Mouse (Mus musculus): ENCODE measurements around the gene Traf3. TPM values are rescaled to one million over a fixed set of nuclear protein-coding genes. Genes with fewer than 3 reads are reported as not detected.

Traf3 gene
- total RNA-seq, 2 experiments from 2014 or later, result 70.2 to 71.9 TPM

- DNase-seq (ENCODE audit: extremely low spot score in 1 of 2, low spot score in 2 of 2), result no peak
- intact Hi-C loops (cut with DNase I), result no loop called here
Measured at GRCm38 (mm10) chr12:111151422-111152156, 14.6 kb upstream of the Traf3 start.

- no peak for DNase-seq (ENCODE audit: extremely low spot score in 1 of 2, low spot score in 2 of 2)
- intact Hi-C loops (cut with DNase I), result no loop called here
Measured at GRCm38 (mm10) chr12:111152579-111152978, 13.6 kb upstream of the Traf3 start.

DNA sequence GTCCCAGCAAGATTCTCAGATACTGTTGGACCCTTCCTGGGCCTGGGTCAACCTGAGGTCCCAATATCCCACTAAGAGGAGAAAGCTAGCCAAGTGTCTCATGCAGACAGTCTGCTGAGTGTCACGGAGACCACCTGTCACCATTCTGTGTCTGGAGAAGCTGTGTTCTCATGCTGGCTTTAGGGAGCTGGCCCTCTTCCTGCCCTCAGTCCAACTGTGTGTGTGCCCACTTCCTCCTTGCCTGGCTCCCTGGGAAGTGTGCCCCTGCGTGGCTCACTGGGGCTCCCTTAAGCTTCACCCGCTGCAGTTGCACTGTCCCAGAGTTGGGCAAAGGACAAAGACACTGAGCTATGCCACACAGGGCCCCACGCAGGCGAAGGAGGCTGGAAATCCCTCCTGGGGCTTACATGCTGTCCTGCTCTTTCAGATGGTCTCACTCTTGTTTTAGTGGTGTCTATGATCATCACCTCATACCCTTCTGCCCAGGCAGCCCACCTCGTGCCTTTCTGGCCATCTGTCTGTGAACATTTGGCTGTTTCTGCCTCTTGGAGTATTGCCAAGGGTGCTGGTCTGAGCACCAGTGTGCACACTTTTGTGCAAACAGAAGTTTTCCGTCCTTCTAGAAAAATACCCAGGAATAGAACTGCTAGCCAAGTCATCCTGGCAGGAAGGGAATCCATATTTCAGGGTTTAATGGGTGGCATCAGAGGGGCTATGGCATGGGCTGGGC is 13.0 kb upstream of the Traf3 start:
- intact Hi-C loops (cut with DNase I), result no loop called here
- no peak for DNase-seq (ENCODE audit: extremely low spot score in 1 of 2, low spot score in 2 of 2)

GRCm38 (mm10) chr12:111153946-111154345 is 12.2 kb upstream of the Traf3 start:
- intact Hi-C loops (cut with DNase I), result no loop called here
- DNase-seq (ENCODE audit: extremely low spot score in 1 of 2, low spot score in 2 of 2), result no peak

GRCm38 (mm10) chr12:111154641-111155040 is 11.5 kb upstream of the Traf3 start:
- intact Hi-C loops (cut with DNase I), result no loop called here
- DNase-seq (ENCODE audit: extremely low spot score in 1 of 2, low spot score in 2 of 2), result no peak

GRCm38 (mm10) chr12:111155756-111156155 is 10.4 kb upstream of the Traf3 start:
- peak in 1 of 2 experiments; percentile 13 for DNase-seq (ENCODE audit: extremely low spot score in 1 of 2, low spot score in 2 of 2)

DNA sequence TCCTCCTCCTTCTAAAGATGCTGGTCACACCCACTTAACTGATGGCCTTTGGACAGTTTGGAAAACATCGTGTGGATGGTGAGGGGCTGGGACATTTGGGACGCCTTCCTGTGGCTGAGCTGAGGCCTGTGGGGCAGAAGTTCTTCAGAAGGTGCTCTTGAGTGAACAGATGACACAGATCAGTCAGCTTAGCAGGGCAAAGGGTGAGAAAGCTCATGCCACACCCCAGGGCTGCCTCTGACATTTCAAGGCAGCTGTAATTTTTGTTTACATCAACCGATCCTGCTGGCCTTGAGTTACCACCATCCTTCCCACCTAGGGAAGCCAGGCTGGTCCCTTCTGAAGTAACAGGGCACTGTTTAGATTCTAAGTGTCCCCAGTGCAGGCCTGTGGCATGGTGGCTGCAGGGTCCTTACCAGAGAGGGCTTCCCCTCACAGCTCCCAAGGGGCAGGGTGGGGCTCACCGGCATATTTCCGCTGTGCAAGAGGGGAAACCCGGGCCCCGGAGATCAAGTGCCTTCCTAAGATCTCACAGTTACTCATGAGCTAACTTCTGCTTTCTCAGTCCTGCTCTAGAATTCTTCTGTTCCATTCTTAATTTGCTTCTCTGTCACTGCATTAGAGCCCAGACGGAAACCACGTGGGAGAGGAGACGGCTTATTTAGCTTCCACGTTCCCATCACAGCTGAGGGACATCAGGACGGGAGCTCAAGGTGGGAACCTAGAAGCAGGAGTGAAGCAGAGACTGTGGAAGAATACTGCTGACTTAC is 6.3 kb upstream of the Traf3 start:
- peak in 1 of 2 experiments; percentile 37 for DNase-seq (ENCODE audit: extremely low spot score in 1 of 2, low spot score in 2 of 2)
- intact Hi-C loops (cut with DNase I), result no loop called here

More at GRCm38 (mm10) chr12:111155756-111156155, 10.4 kb upstream of the Traf3 start:
- intact Hi-C loops (cut with DNase I), result no loop called here

GRCm38 (mm10) chr12:111160871-111161270 is 5.3 kb upstream of the Traf3 start:
- no peak for DNase-seq (ENCODE audit: extremely low spot score in 1 of 2, low spot score in 2 of 2)
- intact Hi-C loops (cut with DNase I), result no loop called here

GRCm38 (mm10) chr12:111161943-111162311 is 4.2 kb upstream of the Traf3 start:
- DNase-seq (ENCODE audit: extremely low spot score in 1 of 2, low spot score in 2 of 2), result no peak
- intact Hi-C loops (cut with DNase I), result no loop called here

- intact Hi-C loops (cut with DNase I), result no loop called here
- DNase-seq (ENCODE audit: extremely low spot score in 1 of 2, low spot score in 2 of 2), result peak; percentile 57 to 72
Measured at GRCm38 (mm10) chr12:111162312-111163061, 3.7 kb upstream of the Traf3 start.

DNA sequence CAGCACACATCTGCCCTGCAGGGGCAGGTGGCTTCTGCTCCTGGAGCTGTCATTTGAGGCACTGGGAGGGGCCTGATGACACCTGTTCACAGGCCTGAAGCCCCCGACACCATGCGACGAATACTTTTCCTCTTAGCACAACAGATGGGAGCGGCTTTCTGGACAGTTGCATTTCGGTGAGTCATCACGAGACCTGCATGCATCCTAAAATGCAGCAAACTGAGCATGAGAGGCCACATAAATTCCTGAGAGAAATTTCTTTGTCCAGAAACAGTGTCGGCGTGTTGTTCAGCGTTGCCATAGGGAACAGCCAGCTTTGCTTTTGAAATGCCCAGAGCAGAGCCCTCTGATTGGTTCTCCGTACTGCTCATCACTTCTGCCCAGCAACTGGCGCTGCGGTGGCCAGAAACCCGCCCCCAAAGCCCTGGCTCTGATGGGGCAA is 1.8 kb upstream of the Traf3 start:
- intact Hi-C loops (cut with DNase I), result no loop called here
- peak; percentile 93 to 94 for DNase-seq (ENCODE audit: extremely low spot score in 1 of 2, low spot score in 2 of 2)

- intact Hi-C loops (cut with DNase I), result loop anchor here (5.0 kb wide), 2 partner anchors 78 to 82 kb away; no protein-coding TSS in a partner anchor
- peak in 1 of 2 experiments; percentile 59 for DNase-seq (ENCODE audit: extremely low spot score in 1 of 2, low spot score in 2 of 2)
Measured at GRCm38 (mm10) chr12:111165146-111165812, 891 bp upstream of the Traf3 start.

- intact Hi-C loops (cut with DNase I), result loop anchor here (5.0 kb wide), 2 partner anchors 79 to 81 kb away; no protein-coding TSS in a partner anchor
- peak in 1 of 2 experiments; percentile 56 for DNase-seq (ENCODE audit: extremely low spot score in 1 of 2, low spot score in 2 of 2)
Measured at GRCm38 (mm10) chr12:111166681-111167289, 615 bp downstream of the Traf3 start.

DNA sequence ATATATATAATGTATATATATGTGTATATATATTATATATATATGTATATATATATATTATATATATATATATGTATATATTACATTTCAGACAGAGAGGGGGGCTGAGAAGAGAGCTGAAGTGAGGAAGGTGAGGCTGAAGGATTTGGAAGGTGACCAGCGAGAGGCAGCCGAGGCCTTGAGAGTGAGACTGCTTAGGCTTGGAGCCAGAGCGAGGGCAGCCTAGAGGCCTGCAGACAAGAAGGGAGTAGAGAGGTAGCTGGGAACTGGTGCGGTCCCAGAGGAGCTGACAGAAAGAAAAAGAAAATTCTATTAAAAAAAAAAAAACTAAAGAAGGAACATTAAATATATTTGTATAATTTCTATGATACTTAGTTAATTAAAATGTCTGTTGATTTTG is 2.7 kb downstream of the Traf3 start:
- intact Hi-C loops (cut with DNase I), result loop anchor here (5.0 kb wide), 2 partner anchors 78 to 82 kb away; no protein-coding TSS in a partner anchor
- no peak for DNase-seq (ENCODE audit: extremely low spot score in 1 of 2, low spot score in 2 of 2)

GRCm38 (mm10) chr12:111178772-111179171 is 12.6 kb downstream of the Traf3 start:
- DNase-seq (ENCODE audit: extremely low spot score in 1 of 2, low spot score in 2 of 2), result no peak
- intact Hi-C loops (cut with DNase I), result no loop called here

DNA sequence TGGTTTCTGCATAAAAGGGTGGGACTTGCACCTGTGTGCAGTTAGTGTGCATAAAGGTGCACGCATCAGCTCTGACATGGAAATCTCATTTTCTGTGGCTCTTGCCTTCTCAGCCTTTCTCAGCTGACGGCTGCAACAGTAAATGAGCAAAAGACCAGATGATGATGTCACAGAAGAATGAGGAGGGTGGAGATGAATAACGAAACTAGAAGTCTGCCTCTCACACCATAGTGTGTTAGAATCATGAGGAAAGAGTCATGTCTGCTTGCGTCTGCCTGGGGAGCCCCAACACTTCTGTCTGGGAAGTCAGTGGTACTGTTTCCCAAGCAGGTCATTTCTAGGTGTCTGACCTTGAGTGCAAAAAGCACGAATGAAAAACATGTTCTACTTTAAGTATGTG is 15.7 kb downstream of the Traf3 start:
- no peak for DNase-seq (ENCODE audit: extremely low spot score in 1 of 2, low spot score in 2 of 2)
- intact Hi-C loops (cut with DNase I), result no loop called here

GRCm38 (mm10) chr12:111182378-111182777 is 16.2 kb downstream of the Traf3 start:
- intact Hi-C loops (cut with DNase I), result no loop called here

GRCm38 (mm10) chr12:111184476-111184875 is 18.3 kb downstream of the Traf3 start, which contains the start of gene 4930595D18Rik:
4930595D18Rik (minus strand) TSS chr12:111184491.
- intact Hi-C loops (cut with DNase I), result no loop called here
- DNase-seq (ENCODE audit: extremely low spot score in 1 of 2, low spot score in 2 of 2), result no peak

More at GRCm38 (mm10) chr12:111182378-111182777, 16.2 kb downstream of the Traf3 start:
- DNase-seq (ENCODE audit: extremely low spot score in 1 of 2, low spot score in 2 of 2), result no peak
